Mouse (Mus musculus): ENCODE measurements around the gene Fam222b. TPM values are rescaled to one million over a fixed set of nuclear protein-coding genes. Genes with fewer than 3 reads are reported as not detected.

Fam222b gene
- total RNA-seq, 2 experiments from 2014 or later = 19.3 to 22.1 TPM

DNA sequence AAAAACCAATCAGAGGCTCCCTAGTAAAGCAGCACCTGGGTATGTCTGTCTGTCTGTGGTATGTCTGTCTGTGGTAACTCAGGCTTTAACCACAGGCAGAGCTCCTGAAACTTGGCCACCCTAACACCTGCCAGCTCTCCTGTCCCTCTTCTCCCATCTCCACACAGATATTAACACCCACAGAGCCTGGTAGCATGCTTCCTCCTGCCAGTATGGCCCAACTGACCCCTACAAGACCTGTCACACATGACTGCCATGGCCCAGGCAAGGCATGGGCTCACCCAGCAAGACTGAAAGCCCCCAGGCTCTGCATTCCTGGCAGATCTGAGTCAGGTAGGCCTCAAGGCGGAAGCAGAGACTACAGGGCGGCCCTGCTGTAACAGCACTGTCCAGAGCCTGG lies 68.6 kb downstream of the Fam222b start:
- DNase-seq (ENCODE audit: low spot score in 2 of 2) = no peak

DNA sequence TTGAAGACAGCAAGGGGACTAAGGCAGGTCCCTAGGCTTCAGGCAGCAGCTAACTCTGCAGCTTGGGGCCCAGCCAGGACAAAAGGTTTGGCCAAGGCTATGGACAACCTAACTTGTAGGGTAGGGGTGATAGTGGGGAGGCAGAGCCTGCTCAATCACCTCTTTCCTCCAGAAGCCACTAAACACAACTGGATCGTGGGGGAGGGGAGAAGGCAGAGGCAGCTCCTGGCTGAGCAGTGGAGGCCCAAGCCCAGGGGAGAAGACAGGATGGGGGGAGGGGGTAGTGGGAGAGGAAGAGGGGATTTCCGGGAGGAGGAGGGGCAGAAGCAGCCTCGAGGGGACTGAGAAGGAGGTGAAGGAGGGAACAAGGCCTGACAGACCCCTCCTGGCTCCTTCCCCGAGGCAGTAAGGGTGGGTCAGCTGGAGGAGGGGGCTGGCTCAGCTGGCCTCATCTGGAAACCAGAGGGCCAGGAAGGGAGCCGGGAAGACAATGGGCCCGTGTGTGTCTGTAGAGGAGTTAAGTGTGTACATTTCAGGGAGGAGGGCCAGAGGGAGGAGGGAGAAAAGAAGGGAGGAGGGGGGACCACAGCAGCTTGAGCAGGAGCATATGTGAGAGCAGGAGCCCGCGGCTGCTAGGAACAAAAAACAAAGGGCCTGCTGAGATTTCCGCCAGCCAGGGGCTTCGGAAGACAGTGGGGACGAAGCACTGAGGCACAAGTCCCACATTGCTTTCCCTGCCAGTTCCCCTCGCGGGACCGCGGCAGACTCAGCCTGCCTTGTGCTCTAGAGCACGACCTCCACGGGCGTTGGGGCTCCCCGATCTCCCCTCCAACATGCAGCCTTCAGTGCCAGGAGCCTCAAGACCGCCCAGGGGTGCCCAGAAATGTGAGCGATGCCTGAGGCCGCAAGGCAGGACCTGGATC lies 69.5 kb downstream of the Fam222b start:
- peak in 1 of 2 experiments; percentile 53 for DNase-seq (ENCODE audit: low spot score in 2 of 2)

DNA sequence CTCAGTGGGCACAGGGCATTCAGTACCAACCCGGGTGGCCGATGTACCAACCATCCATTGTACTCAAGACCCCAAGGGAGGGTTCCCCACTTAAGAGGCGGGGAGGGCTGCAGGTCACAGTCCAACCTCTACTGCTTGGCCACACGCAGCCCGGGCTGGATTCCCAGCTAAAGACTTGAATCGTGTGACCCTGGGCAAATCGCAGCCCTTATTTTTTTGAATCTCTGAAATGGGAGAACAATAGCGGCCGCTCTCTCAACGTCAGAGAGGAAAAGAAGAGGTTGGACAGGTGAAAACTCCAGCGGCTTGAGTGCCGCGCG lies 70.1 kb downstream of the Fam222b start:
- no peak for DNase-seq (ENCODE audit: low spot score in 2 of 2)

DNA sequence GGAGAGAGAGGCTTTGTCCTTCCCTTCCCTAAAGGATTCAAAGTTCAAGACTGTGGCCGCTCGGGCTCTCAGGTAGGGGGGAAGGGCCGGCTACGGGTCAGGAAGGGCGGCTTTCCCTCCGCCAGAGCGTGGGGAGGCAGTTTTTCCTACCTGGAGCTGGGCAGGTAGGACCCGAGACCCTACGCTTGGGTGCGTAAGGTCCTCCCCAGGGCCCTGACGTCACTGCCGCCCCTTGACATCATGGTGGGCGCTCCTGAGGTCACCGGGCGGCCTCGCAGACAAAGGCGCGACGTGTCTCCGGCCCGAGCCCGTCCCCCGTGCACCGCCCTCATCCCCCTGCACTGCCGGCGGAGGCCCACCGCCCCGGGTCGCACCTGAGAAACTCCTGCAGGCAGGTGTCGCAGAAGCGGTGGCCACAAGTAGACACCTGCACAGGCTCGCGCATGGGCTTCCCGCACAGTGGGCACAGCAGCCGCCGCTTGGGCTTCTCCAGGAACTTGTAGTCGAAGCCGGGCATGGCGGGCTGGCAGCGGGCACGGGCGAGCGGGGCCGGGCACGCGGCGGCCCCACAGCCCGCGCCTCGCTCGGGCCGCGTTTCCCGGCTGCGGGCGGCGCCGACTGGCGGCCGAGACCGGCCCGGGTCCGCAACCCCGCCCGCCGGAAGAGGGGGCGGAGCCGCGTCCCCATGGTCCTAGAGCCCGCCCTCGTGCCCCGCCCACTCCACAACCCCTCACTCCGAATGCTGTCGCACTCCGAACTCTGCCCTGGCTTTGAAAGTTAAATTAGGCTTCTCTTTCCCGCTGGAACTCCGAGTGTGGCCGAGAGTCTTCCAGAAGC lies 70.7 kb downstream of the Fam222b start, which contains the start of gene Traf4:
Gene Traf4 (minus strand): TSS at position 666 of the 837 bp plus-strand sequence.
- peak; percentile 83 to 85 for DNase-seq (ENCODE audit: low spot score in 2 of 2)

DNA sequence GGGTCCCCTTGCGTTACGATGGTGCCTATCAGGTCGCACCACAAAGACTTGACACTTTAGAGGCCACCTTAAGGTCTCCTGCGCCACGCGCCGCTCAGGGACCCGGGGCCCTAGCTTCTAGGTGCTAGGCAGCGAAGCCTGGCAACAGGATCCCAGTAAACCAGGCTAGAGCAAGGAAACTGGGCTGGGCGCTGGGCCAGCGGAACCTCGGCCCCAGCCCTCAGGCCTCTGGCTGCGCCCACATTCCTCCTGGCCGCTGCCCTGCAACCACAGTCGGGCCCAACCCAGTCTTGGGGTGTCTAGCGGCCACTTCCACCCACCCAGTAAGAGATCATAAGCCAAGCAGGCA lies 71.3 kb downstream of the Fam222b start:
- DNase-seq (ENCODE audit: low spot score in 2 of 2) = peak in 1 of 2 experiments; percentile 51

DNA sequence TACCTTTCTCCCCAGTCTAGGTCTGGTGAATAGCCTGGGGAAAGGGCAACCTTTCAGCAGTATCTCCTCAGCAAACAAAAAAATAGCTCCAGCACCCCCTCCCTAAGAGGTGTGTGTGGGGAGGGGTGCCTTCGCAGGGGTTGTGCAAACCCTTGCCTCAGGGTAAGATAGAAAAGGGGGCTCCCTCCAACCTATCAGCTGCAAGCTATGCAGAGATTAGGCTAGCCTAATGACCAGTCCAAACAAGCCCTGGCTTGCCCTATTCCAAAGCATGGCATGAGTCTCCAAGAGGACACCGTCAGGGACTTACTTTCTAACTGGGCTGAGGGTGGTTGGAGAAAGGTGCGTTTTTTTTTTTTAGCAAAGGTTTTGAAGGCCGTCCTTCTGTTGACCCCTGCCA lies 71.7 kb downstream of the Fam222b start:
- no peak for DNase-seq (ENCODE audit: low spot score in 2 of 2)

DNA sequence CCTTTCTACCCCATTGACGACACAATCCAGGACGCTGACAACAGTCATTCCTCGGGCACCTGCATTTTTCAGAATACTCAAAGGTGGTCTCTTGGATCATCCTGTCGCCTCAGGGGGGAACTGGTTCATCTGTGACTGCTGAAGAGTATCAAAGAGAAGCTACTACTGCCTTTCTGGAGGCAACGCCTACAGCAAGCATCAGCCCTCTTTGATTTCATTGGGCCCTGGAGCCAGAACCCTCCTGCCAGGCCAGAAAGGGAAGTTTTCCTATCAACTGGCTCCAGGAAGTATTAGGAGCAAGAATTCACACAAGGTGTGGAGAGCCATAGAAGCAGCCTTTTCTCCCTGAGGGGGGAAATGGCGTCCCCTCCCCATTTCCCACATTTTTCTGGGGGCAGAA lies 72.2 kb downstream of the Fam222b start:
- no peak for DNase-seq (ENCODE audit: low spot score in 2 of 2)

DNA sequence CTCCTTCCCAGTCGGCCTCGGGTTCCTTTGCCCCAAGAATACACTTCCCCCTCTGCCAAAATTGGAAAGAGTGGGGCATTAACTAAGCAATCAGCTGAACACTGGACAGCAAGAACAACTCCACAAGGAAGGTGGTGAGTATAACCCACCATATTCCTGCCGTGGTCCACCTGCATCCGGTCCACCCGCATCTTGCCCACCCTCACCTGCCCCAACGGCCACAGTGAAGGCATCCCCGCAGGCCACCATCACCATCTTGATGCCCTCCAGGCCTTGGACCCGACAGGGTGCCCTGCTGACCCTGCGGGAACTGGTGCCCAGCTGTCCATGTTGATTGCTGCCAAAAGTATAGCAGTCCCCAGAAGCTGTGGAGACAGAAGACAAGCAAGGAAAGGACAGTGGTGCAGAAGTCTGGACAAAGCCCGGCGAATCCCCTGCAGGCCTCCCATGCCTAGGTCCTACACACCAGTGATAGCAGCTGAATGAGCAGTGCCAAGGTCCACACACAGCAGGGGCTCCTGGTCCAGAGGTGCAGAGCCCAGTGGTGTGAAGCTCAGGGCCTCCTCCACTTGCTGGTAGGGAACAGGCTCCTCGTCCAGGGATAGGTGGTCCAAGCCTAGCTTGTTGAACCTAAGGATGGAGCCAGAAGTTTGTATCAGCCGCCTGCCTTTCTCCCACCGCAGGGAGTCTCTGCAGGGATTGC lies 72.9 kb downstream of the Fam222b start:
- DNase-seq (ENCODE audit: low spot score in 2 of 2) = no peak

DNA sequence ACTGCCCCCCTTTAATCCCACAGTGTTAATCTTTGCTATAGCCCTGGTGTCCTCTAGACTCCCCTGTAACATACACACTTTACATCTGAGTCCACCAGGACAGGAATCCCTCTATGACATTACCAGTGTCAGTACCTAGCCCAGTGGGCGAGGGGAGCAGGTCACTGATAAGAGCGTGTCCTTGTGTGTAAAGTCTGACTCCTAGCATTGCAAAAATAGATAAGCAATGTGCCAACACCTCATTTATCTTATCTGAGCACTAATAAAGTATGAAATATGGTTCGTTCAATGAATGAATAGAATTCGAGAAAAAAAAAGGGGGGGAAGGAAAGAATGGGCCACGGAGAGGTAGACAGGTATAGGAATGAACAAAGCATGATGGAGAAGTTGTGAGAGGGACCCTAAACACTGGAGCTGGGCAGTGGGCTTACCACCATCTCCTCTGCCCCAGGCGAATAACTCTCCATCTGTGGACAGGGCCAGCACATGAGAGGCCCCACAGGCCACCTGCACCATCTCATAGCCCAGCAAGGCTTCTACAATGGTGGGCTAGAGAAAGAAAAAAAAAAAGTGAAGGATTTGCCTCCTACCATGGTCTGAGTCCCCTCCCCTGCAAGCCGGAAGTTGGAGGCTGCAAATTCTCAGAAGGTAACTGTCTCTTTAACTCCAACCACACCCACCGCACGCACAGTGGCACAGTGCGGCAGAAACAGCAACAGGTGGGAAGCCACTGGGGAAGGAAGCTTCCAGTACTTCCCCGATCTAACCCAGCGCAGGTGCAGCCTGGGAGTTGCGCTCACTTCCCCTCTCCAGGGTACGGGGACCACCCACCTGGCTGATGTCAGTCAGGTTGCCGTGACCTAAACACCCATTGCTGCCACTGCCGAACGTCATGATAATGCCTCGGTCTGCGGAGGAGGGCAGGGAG lies 74.3 kb downstream of the Fam222b start:
- DNase-seq (ENCODE audit: low spot score in 2 of 2) = no peak

DNA sequence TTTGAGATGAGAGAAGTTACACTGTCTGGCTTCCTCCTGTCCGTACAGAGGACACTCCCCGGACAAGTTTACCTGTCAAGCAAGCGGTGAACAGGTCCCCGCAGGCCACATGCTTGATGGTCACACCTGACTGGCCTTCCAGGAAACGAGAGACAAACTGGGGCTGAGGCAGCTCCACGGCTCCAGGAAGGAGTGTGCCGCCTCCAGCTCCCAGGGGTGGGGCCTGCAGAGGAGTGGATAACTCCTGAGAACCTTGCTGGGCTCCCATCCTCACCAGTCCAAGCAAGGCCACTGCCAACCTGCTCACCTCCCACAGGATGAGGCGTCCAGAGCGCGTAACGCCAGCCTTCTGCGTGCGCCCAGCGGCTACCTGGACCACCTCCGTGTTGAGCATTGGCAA lies 75.8 kb downstream of the Fam222b start:
- no peak for DNase-seq (ENCODE audit: low spot score in 2 of 2)

DNA sequence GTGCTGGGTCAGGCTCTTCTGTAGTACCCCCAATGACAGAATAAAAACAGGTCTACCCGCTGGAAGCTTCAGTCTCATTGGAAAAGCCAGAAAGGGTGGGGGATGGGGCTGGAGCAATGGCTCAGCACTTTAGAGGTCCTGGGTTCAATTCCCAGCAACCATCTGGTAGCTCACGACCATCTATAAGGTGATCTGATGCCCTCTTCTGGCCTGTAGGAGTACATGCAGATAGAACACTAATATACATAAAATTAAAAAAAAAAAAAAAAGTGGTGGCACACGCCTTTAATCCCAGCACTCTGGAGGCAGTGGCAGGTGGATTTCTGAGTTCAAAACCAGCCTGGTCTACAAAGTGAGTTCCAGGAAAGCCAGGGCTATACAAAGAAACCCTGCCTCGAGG lies 76.9 kb downstream of the Fam222b start:
- no peak for DNase-seq (ENCODE audit: low spot score in 2 of 2)

DNA sequence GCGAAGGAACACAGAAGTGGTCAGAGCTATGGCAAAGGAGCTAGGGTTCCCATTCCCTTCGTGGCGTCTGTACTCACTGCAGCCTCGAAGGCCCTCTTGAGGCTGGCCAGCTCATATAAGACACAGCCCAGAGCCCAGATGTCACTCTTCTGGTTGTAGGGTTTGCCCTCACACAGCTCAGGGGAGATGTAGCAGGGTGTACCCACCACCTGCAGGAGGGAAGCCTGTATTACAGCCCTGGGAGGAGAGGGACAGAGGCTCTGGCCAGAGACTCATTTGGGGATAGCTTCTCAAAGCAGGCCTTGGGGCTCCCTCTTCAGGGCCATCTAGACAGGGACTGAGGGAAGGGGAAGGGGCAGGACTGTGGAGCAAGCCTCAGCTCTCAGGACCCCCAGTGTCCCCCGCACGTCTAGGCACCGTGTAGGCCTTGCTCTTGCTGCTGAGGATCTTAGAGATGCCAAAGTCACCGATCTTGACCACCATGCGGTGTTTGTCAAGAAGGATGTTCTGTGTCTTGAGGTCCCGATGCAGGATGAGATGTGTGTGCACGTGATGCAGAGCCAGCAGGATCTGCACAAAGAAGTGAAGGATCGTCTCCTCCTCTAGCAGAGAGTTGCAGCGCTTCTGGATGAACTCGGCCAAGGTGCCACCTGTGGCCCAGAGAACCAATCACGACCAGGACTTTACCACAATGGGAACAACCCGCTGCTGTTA lies 77.7 kb downstream of the Fam222b start:
- DNase-seq (ENCODE audit: low spot score in 2 of 2) = no peak

DNA sequence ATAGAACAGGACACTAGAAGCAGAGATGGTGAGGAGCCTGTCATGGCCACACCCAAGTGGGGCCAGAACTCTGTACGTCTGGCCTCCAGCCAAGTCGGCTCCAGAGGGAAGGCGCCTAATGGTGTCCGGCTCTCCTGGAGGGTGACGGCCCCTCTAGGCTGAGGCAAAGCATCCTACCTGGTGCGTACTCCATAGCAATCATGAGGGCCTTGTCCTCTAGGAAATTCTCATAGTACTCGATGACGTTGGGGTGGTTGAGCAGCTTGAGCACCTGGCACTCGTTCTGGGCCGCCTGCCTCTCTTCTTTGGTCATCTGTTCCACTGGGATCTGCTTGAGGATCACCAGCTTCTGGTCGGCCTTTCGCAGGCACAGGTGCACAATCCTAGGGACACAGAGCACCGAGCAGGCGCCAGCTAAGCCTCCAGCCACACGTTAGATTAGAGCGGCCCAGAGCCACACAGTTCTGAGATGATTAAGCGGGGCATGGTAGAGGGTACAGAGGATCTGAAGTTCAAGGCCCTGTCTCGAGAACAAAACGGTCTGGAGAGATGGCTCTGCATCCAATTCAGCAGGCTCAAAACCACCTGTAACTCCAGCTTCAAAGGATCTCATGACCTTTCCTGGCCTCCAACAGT lies 78.4 kb downstream of the Fam222b start:
- no peak for DNase-seq (ENCODE audit: low spot score in 2 of 2)

DNA sequence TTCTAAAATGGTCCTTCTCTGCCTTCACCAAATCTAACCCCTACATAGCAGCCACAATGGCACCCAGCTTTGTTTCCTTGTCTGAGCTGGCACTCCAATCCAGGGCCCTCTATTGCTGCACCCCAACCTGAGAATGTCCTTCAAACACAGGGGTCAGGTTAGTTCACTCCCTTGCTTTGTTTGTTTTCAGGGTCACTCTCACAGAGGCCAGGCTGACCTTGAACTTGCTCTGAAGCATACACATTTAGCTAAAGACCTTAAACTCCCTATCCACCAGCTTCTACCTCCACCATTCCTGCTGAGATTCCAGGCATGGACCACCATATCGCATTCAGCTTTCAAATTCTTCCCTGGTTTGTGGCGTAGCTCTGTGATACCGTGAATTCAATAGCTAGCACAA lies 80.0 kb downstream of the Fam222b start:
- no peak for DNase-seq (ENCODE audit: low spot score in 2 of 2)

DNA sequence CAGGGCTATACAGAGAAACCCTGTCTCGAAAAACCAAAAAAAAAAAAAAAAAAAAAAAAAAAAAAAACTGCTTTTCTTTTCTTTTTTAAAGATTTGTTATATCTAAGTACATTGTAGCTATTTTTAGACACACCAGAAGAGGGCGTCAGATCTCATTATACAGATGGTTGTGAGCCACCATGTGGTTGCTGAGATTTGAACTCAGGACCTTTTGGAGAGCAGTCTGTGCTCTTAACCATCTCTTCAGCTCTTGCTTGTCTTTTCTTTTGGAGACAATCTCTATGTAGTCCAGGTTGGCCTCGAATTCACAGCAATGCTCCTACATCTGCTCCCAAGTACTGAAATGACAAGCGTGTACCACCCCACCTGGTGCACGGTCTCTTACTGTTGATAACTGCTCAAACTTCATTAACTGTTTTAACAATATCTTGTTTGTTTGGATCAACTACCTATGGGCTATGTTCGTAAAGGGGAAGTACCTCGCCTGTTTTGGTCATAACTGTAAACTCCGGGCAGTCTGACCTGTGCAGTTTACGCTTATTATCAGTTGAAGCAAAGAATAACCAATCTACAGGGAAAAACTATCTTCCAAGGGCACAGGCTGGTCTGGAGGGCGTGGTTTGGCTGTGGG lies 81.4 kb downstream of the Fam222b start:
- no peak for DNase-seq (ENCODE audit: low spot score in 2 of 2)

DNA sequence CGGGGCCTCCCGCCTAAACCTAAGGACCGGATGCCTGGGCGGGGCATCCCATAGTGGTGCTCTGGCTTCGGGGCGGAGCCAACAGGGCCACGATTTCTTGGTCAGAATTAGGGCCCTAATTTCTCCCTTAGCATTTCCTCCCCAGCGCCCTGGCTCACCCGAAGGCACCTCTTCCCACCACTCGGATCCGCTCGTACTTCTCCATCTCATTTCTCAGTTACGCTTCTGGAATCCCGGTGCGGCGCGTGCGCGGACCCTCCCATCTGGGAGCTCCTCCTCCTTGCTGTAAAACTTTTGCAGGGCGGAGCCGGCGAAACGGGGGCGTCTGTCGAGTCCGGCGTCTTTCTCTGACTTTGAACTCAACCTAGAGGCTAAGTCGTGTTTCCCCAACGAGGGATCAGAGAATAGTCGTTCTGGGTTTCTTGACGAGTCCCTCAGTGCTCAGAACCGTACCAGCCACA lies 82.0 kb downstream of the Fam222b start, which contains the start of the genes Nek8 and Tlcd1:
Gene Nek8 (minus strand): TSS at position 274 of the 461 bp plus-strand sequence.
Gene Tlcd1 (plus strand): TSS at position 310 of the 461 bp plus-strand sequence.
- DNase-seq (ENCODE audit: low spot score in 2 of 2) = peak; percentile 89 to 92

DNA sequence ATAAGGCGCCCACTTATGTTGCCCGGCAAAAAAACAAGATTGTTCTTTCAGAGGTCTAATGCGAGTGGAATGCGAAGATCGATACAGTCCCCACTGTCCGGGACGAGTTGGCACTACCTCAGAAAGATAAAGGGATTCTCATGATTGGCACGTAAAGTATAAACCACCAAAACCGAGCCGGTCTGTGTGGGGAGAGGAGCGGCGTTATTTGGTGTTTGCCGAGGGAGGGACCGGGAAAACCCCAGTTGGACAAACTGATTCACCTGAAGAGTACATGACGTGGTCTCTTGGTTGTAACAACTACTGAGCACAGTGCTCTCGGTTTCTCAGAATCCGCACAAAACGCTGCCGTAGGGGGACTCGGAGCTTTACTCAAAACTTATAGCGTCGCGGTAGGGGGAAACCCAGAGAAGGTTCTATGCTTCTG lies 82.5 kb downstream of the Fam222b start:
- DNase-seq (ENCODE audit: low spot score in 2 of 2) = no peak

DNA sequence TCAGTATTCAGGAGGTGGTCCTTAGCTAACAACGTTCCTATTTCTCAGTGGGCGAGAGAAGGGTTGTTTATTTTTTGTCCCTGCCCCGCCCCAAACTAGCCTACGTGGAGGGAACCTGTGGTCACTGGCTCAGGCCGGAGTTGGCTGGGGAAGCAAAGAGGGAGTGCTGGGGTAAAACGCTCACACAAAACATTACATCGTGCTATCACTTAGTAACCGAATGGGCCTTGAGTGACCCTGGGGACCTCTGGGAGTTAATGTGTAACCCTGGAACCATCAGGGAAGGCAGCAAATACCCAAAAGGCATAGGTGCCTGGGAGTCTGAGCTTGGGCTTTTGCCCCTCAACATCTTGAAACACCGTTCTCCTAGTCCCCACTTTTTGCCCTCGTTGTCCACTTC lies 83.0 kb downstream of the Fam222b start:
- no peak for DNase-seq (ENCODE audit: low spot score in 2 of 2)
